Mouse (Mus musculus): ENCODE results near the gene Zmym4. TPM values are rescaled to one million over a fixed set of nuclear protein-coding genes. Genes with fewer than 3 reads are reported as not detected.
"Not testable (repeated sequence)": the region's sequence is repeated elsewhere in the genome, so short reads cannot be mapped to it uniquely, and the experiment has no call there.

Gene Zmym4
- total RNA-seq (2021) = 10 to 100 TPM; 42.9 to 46.7 TPM
- long read RNA-seq, experiment 1, partial matches to known transcripts = 2 of 2 reads
- long read RNA-seq, experiment 1, other reads (novel, unspliced or antisense) = 0 of 2 reads
- long read RNA-seq, experiment 2, partial matches to known transcripts = 1 of 2 reads
- long read RNA-seq, experiment 2, other reads (novel, unspliced or antisense) = 1 of 2 reads

- peak; percentile 94 to 95 for DNase-seq
These were observed at the start of gene Zmym4 for GRCm38 (mm10) chr4:126967864-126968821. Gene Zmym4, minus strand, starts transcription at chr4:126968135.

- no peak for DNase-seq
These were observed 48.4 kb upstream of the Zmym4 start for GRCm38 (mm10) chr4:127016366-127016765.

- peak; percentile 83 to 86 for DNase-seq
These were observed 47.5 kb upstream of the Zmym4 start for GRCm38 (mm10) chr4:127015294-127015993.

- DNase-seq = peak; percentile 57 to 80
These were observed 37.4 kb upstream of the Zmym4 start for GRCm38 (mm10) chr4:127005113-127005936.

GRCm38 (mm10) chr4:127004384-127004783 lies 36.4 kb upstream of the Zmym4 start:
- no peak for DNase-seq

GRCm38 (mm10) chr4:127000601-127001105 lies 32.7 kb upstream of the Zmym4 start:
- no peak for DNase-seq

GRCm38 (mm10) chr4:126999372-126999771 lies 31.4 kb upstream of the Zmym4 start:
- not testable (repeated sequence) for DNase-seq

- peak in 1 of 2 experiments; percentile 39 for DNase-seq
These were observed 24.4 kb upstream of the Zmym4 start for GRCm38 (mm10) chr4:126992356-126992755.

GRCm38 (mm10) chr4:126990553-126990952 lies 22.6 kb upstream of the Zmym4 start:
- DNase-seq = no peak

- DNase-seq = no peak
These were observed 20.6 kb upstream of the Zmym4 start for GRCm38 (mm10) chr4:126988503-126988902.

GRCm38 (mm10) chr4:126986768-126987167 lies 18.8 kb upstream of the Zmym4 start:
- no peak for DNase-seq

- peak; percentile 51 to 54 for DNase-seq
These were observed 16.0 kb upstream of the Zmym4 start for GRCm38 (mm10) chr4:126983736-126984525.

GRCm38 (mm10) chr4:126983321-126983720 lies 15.4 kb upstream of the Zmym4 start:
- DNase-seq = peak; percentile 34 to 37

- DNase-seq = no peak
These were observed 10.8 kb upstream of the Zmym4 start for GRCm38 (mm10) chr4:126978706-126979105.

- DNase-seq = peak; percentile 46 to 58
These were observed 9.5 kb upstream of the Zmym4 start for GRCm38 (mm10) chr4:126977467-126977866.

GRCm38 (mm10) chr4:126967241-126967863 lies 583 bp downstream of the Zmym4 start:
- DNase-seq = peak; percentile 35 to 65

GRCm38 (mm10) chr4:126958682-126959081 lies 9.3 kb downstream of the Zmym4 start:
- DNase-seq = no peak

GRCm38 (mm10) chr4:126958261-126958660 lies 9.7 kb downstream of the Zmym4 start:
- no peak for DNase-seq

GRCm38 (mm10) chr4:126957434-126957833 lies 10.5 kb downstream of the Zmym4 start:
- peak; percentile 13 to 16 for DNase-seq

- not testable (repeated sequence) for DNase-seq
These were observed 17.1 kb downstream of the Zmym4 start for GRCm38 (mm10) chr4:126950801-126951200.

Data from adrenal gland, postnatal 36 days (tissue).